Mouse (Mus musculus) MEL (cell line): Measurements from ENCODE around the gene Map4. TPM values are rescaled to one million over a fixed set of nuclear protein-coding genes. Genes with fewer than 3 reads are reported as not detected.
A peak's percentile ranks its signal among the peaks of the same experiment; 100 is the strongest.
"Not testable (repeated sequence)": the region's sequence is repeated elsewhere in the genome, so short reads cannot be mapped to it uniquely, and the experiment has no call there.

Experiments used
- DNase-seq: peaks from one replicate; pipeline ENCODE4 v3.0.0; 2011; ENCODE audit warnings: low read depth, low spot score
- H3K27ac ChIP-seq: 2 replicates; pipeline ENCODE4 v1.5.1; 2012; ENCODE audit warnings: low read depth, mild to moderate bottlenecking, control low read depth, low read length, moderate library complexity; ENCODE audit not compliant: control insufficient read depth
- H3K27me3 ChIP-seq, 2 experiments: fragments of 150-350 bp in 1 of 2; sonication (generic) in 1 of 2; 2 replicates each; pipeline ENCODE4 v1.6.1; 2012; ENCODE audit warnings: low read length in 2 of 2, mild to moderate bottlenecking in 2 of 2, improper control_type of control experiment in 1 of 2, moderate library complexity in 1 of 2; ENCODE audit not compliant: insufficient read depth in 2 of 2, control insufficient read depth in 1 of 2
- H3K36me3 ChIP-seq, 2 experiments: 2 replicates each; pipeline ENCODE4 v1.6.1; 2012 to 2014; ENCODE audit warnings: low read length in 2 of 2, improper control_type of control experiment in 1 of 2, inconsistent platforms in 1 of 2, mild to moderate bottlenecking in 1 of 2; ENCODE audit not compliant: insufficient read depth in 2 of 2, control insufficient read depth in 1 of 2
- H3K4me1 ChIP-seq, 2 experiments: fragments of 150-350 bp in 1 of 2; sonication (generic) in 1 of 2; 2 replicates each; pipeline ENCODE4 v1.6.1; 2012; ENCODE audit warnings: low read length in 2 of 2, improper control_type of control experiment in 1 of 2, mild to moderate bottlenecking in 1 of 2; ENCODE audit not compliant: insufficient read depth in 2 of 2, control insufficient read depth in 1 of 2
- H3K4me3 ChIP-seq, 2 experiments: fragments of 150-350 bp in 1 of 2; sonication (generic) in 1 of 2; 2 replicates each; pipeline ENCODE4 v1.5.1; 2012; ENCODE audit warnings: low read depth in 2 of 2, low read length in 2 of 2, mild to moderate bottlenecking in 2 of 2, moderate library complexity in 2 of 2, control low read depth in 1 of 2, improper control_type of control experiment in 1 of 2; ENCODE audit not compliant: control insufficient read depth in 1 of 2, insufficient read depth in 1 of 2
- H3K79me2 ChIP-seq: 2 replicates; pipeline ENCODE4 v1.6.1; 2012; ENCODE audit warnings: mild to moderate bottlenecking, low read length, moderate library complexity; ENCODE audit not compliant: control insufficient read depth, poor library complexity, insufficient read depth
- H3K9ac ChIP-seq: 2 replicates; pipeline ENCODE4 v1.6.1; 2012; ENCODE audit warnings: low read depth, mild to moderate bottlenecking, control low read depth, low read length, moderate library complexity; ENCODE audit not compliant: control insufficient read depth, poor library complexity, severe bottlenecking
- H3K9me3 ChIP-seq: fragments of 150-350 bp; sonication (generic); replicated peaks from 2 replicates; pipeline ENCODE4 v1.6.1; 2012; ENCODE audit warnings: mild to moderate bottlenecking, low read length, improper control_type of control experiment, moderate library complexity; ENCODE audit not compliant: insufficient read depth
- BHLHE40 ChIP-seq: IDR thresholded peaks from 2 replicates; pipeline ENCODE4 v1.6.1; 2012; ENCODE audit warnings: low read depth, mild to moderate bottlenecking, inconsistent platforms, low read length, improper control_type of control experiment, borderline replicate concordance
- CTCF ChIP-seq, 3 experiments: IDR thresholded peaks in 2 of 3; conservative IDR thresholded peaks in 1 of 3; 2 replicates each; pipeline ENCODE4 v1.5.1; 2011 to 2012; ENCODE audit warnings: low read length in 3 of 3, low read depth in 2 of 3, mild to moderate bottlenecking in 2 of 3, improper control_type of control experiment in 1 of 3, inconsistent platforms in 1 of 3, mixed read lengths in 1 of 3, moderate library complexity in 1 of 3; ENCODE audit not compliant: control insufficient read depth in 1 of 3, insufficient read depth in 1 of 3, poor library complexity in 1 of 3, severe bottlenecking in 1 of 3
- ELF1 ChIP-seq: IDR thresholded peaks from 2 replicates; pipeline ENCODE4 v1.6.1; 2014; ENCODE audit warnings: low read depth, mild to moderate bottlenecking, inconsistent platforms, low read length, improper control_type of control experiment, moderate library complexity
- EP300 ChIP-seq, 2 experiments: IDR thresholded peaks; 2 replicates each; pipeline ENCODE4 v1.6.1; 2011; ENCODE audit warnings: improper control_type of control experiment in 2 of 2, low read length in 2 of 2, low read depth in 1 of 2, mild to moderate bottlenecking in 1 of 2
- GABPA ChIP-seq: IDR thresholded peaks from 2 replicates; pipeline ENCODE4 v1.6.1; 2012; ENCODE audit warnings: low read depth, mild to moderate bottlenecking, inconsistent platforms, low read length, improper control_type of control experiment, moderate library complexity
- GATA1 ChIP-seq: IDR thresholded peaks from 2 replicates; pipeline ENCODE4 v1.6.1; 2011; ENCODE audit warnings: low read depth, low read length, improper control_type of control experiment
- HCFC1 ChIP-seq: IDR thresholded peaks from 2 replicates; pipeline ENCODE4 v1.6.1; 2012; ENCODE audit warnings: low read depth, mild to moderate bottlenecking, inconsistent platforms, low read length, improper control_type of control experiment, moderate library complexity
- MAFK ChIP-seq: IDR thresholded peaks from 2 replicates; pipeline ENCODE4 v1.6.1; 2011; ENCODE audit warnings: low read depth, mild to moderate bottlenecking, low read length, improper control_type of control experiment, borderline replicate concordance
- MAZ ChIP-seq: IDR thresholded peaks from 2 replicates; pipeline ENCODE4 v1.6.1; 2012; ENCODE audit warnings: low read depth, mild to moderate bottlenecking, inconsistent platforms, low read length, improper control_type of control experiment
- MXI1 ChIP-seq: IDR thresholded peaks from 2 replicates; pipeline ENCODE4 v1.6.1; 2011; ENCODE audit warnings: mild to moderate bottlenecking, low read depth, low read length, improper control_type of control experiment
- RAD21 ChIP-seq: IDR thresholded peaks from 2 replicates; pipeline ENCODE4 v1.6.1; 2011; ENCODE audit warnings: mild to moderate bottlenecking, low read depth, low read length, improper control_type of control experiment
- RCOR1 ChIP-seq: IDR thresholded peaks from 2 replicates; pipeline ENCODE4 v1.6.1; 2012; ENCODE audit warnings: low read depth, mild to moderate bottlenecking, inconsistent platforms, low read length, improper control_type of control experiment
- SIN3A ChIP-seq: IDR thresholded peaks from 2 replicates; pipeline ENCODE4 v1.6.1; 2012; ENCODE audit warnings: low read length, improper control_type of control experiment, inconsistent platforms
- SMC3 ChIP-seq: IDR thresholded peaks from 2 replicates; pipeline ENCODE4 v1.6.1; 2011; ENCODE audit warnings: low read depth, low read length, improper control_type of control experiment
- TAL1 ChIP-seq: IDR thresholded peaks from 2 replicates; pipeline ENCODE4 v1.6.1; 2012; ENCODE audit warnings: mild to moderate bottlenecking, inconsistent platforms, low read length, moderate library complexity, mixed read lengths
- TCF12 ChIP-seq: IDR thresholded peaks from 2 replicates; pipeline ENCODE4 v1.6.1; 2014; ENCODE audit warnings: low read depth, mild to moderate bottlenecking, inconsistent platforms, low read length, improper control_type of control experiment, moderate library complexity
- USF2 ChIP-seq, 2 experiments: IDR thresholded peaks; 2 replicates each; pipeline ENCODE4 v1.6.1; 2011 to 2012; ENCODE audit warnings: improper control_type of control experiment in 2 of 2, low read length in 2 of 2, borderline replicate concordance in 1 of 2, inconsistent platforms in 1 of 2, low read depth in 1 of 2, mild to moderate bottlenecking in 1 of 2; ENCODE audit not compliant: insufficient read depth in 1 of 2
- ZC3H11A ChIP-seq: IDR thresholded peaks from 2 replicates; pipeline ENCODE4 v1.6.1; 2012; ENCODE audit warnings: low read depth, mild to moderate bottlenecking, inconsistent platforms, low read length, improper control_type of control experiment
- ZNF384 ChIP-seq: IDR thresholded peaks from 2 replicates; pipeline ENCODE4 v1.6.1; 2012; ENCODE audit warnings: low read depth, mild to moderate bottlenecking, inconsistent platforms, low read length, improper control_type of control experiment
- polyA plus RNA-seq, 2 experiments: library from polyadenylated mRNA; stranded (reverse) in 1 of 2; unstranded in 1 of 2; fragments of >175 nt in 1 of 2; fragments of >200 nt in 1 of 2; gene quantifications; 2 replicates each; pipeline versions ENCODE4 v1.2.1 to v1.2.4; 2012; ENCODE audit warnings: low replicate concordance in 2 of 2, low read depth in 1 of 2; ENCODE audit not compliant: insufficient read length in 2 of 2, insufficient read depth in 1 of 2, missing spikeins in 1 of 2
- total RNA-seq: library from RNA; depleted of rRNA; stranded (reverse); fragments of 300-350 nt; gene quantifications from 2 replicates; pipeline ENCODE4 v1.2.3, GENCODE M21; 2012

The Map4 gene
- total and polyA plus RNA-seq, 3 experiments, result 14.5 to 47.8 TPM; not detected in 1

DNA sequence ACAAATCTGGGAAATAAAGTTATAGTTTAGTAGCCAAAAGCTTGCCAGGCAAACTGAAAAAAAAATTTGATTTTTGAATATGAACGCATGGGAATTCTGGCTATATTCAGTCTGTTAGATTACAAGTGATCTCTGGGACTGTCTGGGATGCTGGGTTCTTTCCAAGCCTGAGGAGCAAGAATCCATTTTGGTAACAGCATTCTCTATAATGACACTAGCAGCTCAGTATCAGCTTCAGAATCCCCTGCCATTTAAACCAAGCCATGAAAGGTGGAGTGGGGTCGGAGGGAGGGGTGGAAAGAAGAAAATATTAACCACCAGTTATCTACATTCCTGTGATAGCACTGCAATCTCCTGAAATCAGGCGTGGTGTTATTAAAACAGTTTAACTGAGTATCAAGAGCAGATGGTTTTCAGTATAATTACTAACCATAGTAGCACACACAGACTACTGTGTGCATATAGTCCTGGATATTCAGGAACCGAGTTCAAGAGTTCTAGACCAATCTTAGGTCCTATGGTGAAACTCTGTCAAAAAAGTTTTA lies 38.6 kb downstream of the Map4 start:
- Histone ChIP-seq H3K4me1 (peaks cover 16 to 25% of the 10 kb centered on the region in 2 experiments), H3K79me2 (no peaks in the 10 kb centered on the region), H3K27ac (peak overlapping the region; percentile 25; the same call in 1 of the 2 replicates), H3K9ac (no peak overlapping the region), H3K9me3 (no peaks in the 10 kb centered on the region), H3K27me3 (no peaks in the 10 kb centered on the region), H3K36me3 (peaks cover 0 to 31% of the 10 kb centered on the region in 2 experiments; a peak in 2 of 4 replicates), H3K4me3 (no peak overlapping the region)
- TF ChIP-seq RCOR1 (peak; percentile 61), TAL1 (no peak), TCF12 (peak; percentile 66; the same call in 1 of the 2 replicates), GATA1 (peak; percentile 71), EP300 (IDR thresholded peaks at IDR 0.05; ENCODE audit: low read depth in 1 of 2, low read length in 2 of 2) (peak in 1 of 2 experiments; percentile 82; a peak in 2 of 4 replicates)
- peak; percentile 23 for DNase-seq

DNA sequence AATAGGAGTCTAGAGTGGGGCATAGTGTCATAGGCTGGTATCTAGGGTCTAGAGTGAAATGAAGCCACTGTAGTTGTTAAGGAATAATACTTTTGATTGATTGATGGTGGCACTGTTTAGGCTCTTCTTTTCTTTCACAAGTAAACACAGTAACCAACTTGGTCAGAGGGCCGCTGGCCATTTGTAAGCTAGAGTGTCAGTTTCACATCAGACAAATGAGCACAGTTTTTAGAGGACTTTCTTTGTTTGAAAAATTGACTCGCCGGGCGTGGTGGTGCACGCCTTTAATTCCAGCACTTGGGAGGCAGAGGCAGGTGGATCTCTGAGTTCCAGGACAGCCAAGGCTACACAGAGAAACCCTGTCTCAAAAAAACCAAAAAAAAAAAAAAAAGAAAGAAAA lies 40.5 kb downstream of the Map4 start:
- H3K79me2 ChIP-seq, H3K4me3 ChIP-seq, H3K9ac ChIP-seq, H3K9me3 ChIP-seq, H3K27me3 ChIP-seq, H3K27ac ChIP-seq, DNase-seq: not testable (repeated sequence)
- Histone ChIP-seq H3K36me3 (peaks cover 0 to 29% of the 10 kb centered on the region in 2 experiments; a peak in 2 of 4 replicates), H3K4me1 (peaks cover 16 to 25% of the 10 kb centered on the region in 2 experiments)

DNA sequence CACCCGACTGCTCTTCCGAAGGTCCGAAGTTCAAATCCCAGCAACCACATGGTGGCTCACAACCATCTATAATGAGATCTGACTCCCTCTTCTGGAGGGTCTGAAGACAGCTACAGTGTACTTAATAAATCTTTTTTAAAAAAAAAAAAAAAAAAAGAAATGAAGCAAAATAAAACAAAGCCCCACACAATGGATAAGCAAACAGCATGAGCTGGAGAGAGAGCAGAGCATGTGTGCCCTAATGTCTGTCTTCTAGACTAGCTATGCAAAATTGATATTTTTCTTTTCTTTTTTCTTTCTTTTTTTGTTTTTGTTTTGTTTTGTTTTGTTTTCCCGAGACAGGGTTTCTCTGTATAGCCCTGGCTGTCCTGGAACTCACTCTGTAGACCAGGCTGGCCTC lies 49.0 kb downstream of the Map4 start:
- H3K9me3 ChIP-seq, DNase-seq, H3K27me3 ChIP-seq, H3K4me3 ChIP-seq, H3K4me1 ChIP-seq, H3K79me2 ChIP-seq, H3K27ac ChIP-seq, H3K36me3 ChIP-seq, H3K9ac ChIP-seq: not testable (repeated sequence)
- TF ChIP-seq SMC3, result 0 out of 2 replicates have a peak, but pooled peaks have one; percentile 5
- peak; percentile 53; the same call in 1 of the 2 replicates for TF ChIP-seq ZNF384

DNA sequence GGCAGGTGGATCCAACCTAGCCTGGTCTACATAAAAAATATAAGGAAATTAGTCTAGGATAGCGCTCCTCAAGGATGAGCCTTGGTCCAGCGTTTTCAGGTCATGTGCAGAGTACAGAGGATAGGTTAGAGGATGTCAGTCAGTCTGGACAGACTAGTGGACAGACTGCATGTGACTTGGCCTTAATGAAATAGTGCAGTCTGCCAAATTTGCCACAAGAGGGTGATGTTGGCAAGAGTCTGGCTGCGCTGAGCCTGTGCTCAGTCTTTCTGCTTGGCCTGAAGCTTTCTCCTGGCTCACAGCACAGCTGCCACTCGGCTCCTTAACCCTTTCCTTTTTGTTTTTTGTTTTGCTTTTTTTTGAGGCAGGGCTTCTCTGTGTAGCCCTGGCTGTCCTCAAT lies 54.2 kb downstream of the Map4 start:
- H3K9ac ChIP-seq, result no peak overlapping the region
- no peak overlapping the region for H3K4me3 ChIP-seq
- H3K4me1 ChIP-seq, result no peaks in the 10 kb centered on the region
- no peaks in the 10 kb centered on the region for H3K27me3 ChIP-seq
- H3K27ac ChIP-seq, result no peak overlapping the region
- TF ChIP-seq MXI1 (no peak), MAZ (no peak), MAFK (no peak), SIN3A (no peak), RAD21 (peak; percentile 87), RCOR1 (no peak), GABPA (no peak), ZC3H11A (peak; percentile 51), ELF1 (no peak), SMC3 (peak; percentile 76), USF2 (IDR thresholded peaks at IDR 0.05; ENCODE audit: borderline replicate concordance in 1 of 2, insufficient read depth in 1 of 2, low read depth in 1 of 2, low read length in 2 of 2) (no peak), ZNF384 (no peak), HCFC1 (no peak), CTCF (IDR thresholded peaks at IDR 0.05 in 2 of 3, conservative IDR thresholded peaks at IDR 0.05 in 1 of 3; ENCODE audit: control insufficient read depth in 1 of 3, insufficient read depth in 1 of 3, low read depth in 2 of 3, low read length in 3 of 3, poor library complexity in 1 of 3, severe bottlenecking in 1 of 3) (peak; percentile 67 to 90 (median 75)), BHLHE40 (no peak)
- H3K36me3 ChIP-seq, result no peaks in the 10 kb centered on the region; a peak in 1 of 4 replicates
- H3K79me2 ChIP-seq, result no peaks in the 10 kb centered on the region
- no peaks in the 10 kb centered on the region for H3K9me3 ChIP-seq
- peak; percentile 74 for DNase-seq
